Mouse (Mus musculus) hindbrain, embryonic 11.5 days (tissue): Measurements from ENCODE around the gene Psmb5. TPM values are rescaled to one million over a fixed set of nuclear protein-coding genes. Genes with fewer than 3 reads are reported as not detected.

Source experiments
- ATAC-seq: fragments of 200-750 bp; cut with Nextera tagmentation; 2 replicates; pipeline ENCODE4 v1.8.0; 2017; ENCODE audit warnings: mild to moderate bottlenecking, moderate TSS enrichment, moderate library complexity; ENCODE audit not compliant: low FRiP score
- DNase-seq: peaks from one replicate; pipeline ENCODE4 v3.0.0-alpha.2; 2015; ENCODE audit warnings: low spot score
- H3K27ac ChIP-seq: fragments of 300-500 bp; sonication (generic); 2 replicates; pipeline ENCODE4 v1.5.1; 2014; ENCODE audit warnings: mild to moderate bottlenecking, low read depth, low read length
- H3K27me3 ChIP-seq: fragments of 300-500 bp; sonication (generic); 2 replicates; pipeline ENCODE4 v1.6.1; 2014; ENCODE audit warnings: mild to moderate bottlenecking, low read length, moderate library complexity, mixed read lengths; ENCODE audit not compliant: control insufficient read depth, insufficient read depth
- H3K36me3 ChIP-seq: fragments of 300-500 bp; sonication (generic); 2 replicates; pipeline ENCODE4 v1.6.1; 2014; ENCODE audit warnings: mild to moderate bottlenecking, low read length, moderate library complexity, mixed read lengths; ENCODE audit not compliant: control insufficient read depth, insufficient read depth
- H3K4me1 ChIP-seq: fragments of 300-500 bp; sonication (generic); replicated peaks from 2 replicates; pipeline ENCODE4 v1.6.1; 2014; ENCODE audit warnings: low read length, mixed read lengths; ENCODE audit not compliant: control insufficient read depth, insufficient read depth
- H3K4me2 ChIP-seq: fragments of 300-500 bp; sonication (generic); replicated peaks from 2 replicates; pipeline ENCODE4 v1.6.1; 2014; ENCODE audit warnings: mild to moderate bottlenecking, low read depth, low read length
- H3K4me3 ChIP-seq: fragments of 300-500 bp; sonication (generic); 2 replicates; pipeline ENCODE4 v1.5.1; 2014; ENCODE audit warnings: low read depth, low read length
- H3K9ac ChIP-seq: fragments of 300-500 bp; sonication (generic); 2 replicates; pipeline ENCODE4 v1.6.1; 2014; ENCODE audit warnings: low read depth, low read length
- H3K9me3 ChIP-seq: fragments of 300-500 bp; sonication (generic); 2 replicates; pipeline ENCODE4 v1.6.1; 2016; ENCODE audit warnings: low read length; ENCODE audit not compliant: control insufficient read depth
- WGBS: fragments of 180-500 bp; shearing (Covaris S2); extraction: QIAGEN DNeasy Blood & Tissue Kit; methylation state at CpG from one replicate; pipeline ENCODE4 v1.1.7; 2014; 5-methylcytosine and 5-hydroxymethylcytosine counted together
- polyA plus RNA-seq: library from polyadenylated mRNA; unstranded; fragments of >200 nt; fragmentation: Nextera tagmentation; extraction: Ambion mirVana; gene quantifications from 2 replicates; pipeline ENCODE4 v1.2.1, GENCODE M21; 2014

Gene Psmb5
- polyA plus RNA-seq, 1 experiment from 2014 or later, result 439 TPM

DNA sequence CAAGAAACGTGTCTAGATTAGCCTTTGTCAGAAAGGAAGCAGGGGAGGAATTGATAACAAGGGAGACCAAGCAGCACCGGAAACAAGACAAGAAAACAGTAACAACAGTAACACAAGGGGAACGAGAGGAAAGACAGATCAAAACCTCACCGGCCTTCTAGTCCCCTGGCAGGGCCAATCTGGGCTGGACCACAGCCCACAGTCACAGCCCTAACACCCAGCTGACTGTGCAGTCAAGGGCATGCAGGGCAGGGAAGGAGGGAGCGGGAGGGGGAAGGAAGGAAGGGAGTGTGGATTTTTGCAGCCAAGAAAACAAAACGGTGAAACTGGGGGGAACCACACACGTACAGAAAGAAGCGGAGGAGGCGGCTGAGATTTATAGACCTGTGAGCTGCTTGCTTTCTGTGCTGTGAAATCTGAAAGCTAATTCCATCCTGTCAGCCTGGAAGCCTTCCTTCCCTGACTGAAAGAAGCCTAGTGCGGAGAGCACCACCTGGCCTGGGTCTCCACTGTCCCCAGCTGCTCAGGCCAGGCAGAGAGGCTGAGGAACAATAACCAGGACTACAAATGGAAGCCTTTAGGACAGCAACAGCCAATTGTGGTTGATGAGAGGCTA lies 25.4 kb downstream of the Psmb5 start:
- Histone ChIP-seq H3K27ac (no peak overlapping the region; the same call in 1 of the 2 replicates), H3K9me3 (no peaks in the 10 kb centered on the region), H3K4me2 (no peak overlapping the region), H3K9ac (no peak overlapping the region), H3K4me1 (no peaks in the 10 kb centered on the region), H3K36me3 (peaks cover 2% of the 10 kb centered on the region; the same call in 1 of the 2 replicates), H3K4me3 (no peak overlapping the region), H3K27me3 (no peaks in the 10 kb centered on the region)
- WGBS, result 80% methylated on average over 10 of the region's 10 CpGs
- DNase-seq (no peak), ATAC-seq (no peak)

DNA sequence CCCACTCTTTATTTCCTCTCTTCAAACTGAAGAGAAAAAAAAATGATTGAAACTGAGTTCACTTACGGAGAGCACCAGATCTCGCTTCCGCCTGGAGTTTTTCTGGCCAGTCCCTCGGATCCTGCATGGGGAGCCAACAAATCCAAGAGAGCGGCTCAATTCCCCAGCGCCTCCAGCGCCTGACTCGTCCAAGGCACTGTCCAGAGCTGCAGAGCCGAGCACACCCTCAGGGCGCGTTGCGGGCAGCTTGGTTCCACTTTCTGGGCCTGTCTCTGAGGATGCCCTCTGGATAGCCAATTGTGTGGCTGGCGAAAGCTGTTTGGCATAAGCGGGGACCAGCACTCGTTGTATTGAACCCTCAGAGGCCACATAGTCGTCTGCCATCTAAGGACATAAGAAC lies 26.8 kb downstream of the Psmb5 start:
- ATAC-seq (no peak), DNase-seq (no peak)
- Histone ChIP-seq H3K27me3 (no peaks in the 10 kb centered on the region), H3K4me1 (no peaks in the 10 kb centered on the region), H3K4me3 (no peak overlapping the region), H3K9ac (no peak overlapping the region), H3K36me3 (peaks cover 2% of the 10 kb centered on the region; the same call in 1 of the 2 replicates), H3K9me3 (no peaks in the 10 kb centered on the region), H3K4me2 (no peak overlapping the region), H3K27ac (no peak overlapping the region)
- 90% methylated on average over 16 of the region's 16 CpGs for WGBS

DNA sequence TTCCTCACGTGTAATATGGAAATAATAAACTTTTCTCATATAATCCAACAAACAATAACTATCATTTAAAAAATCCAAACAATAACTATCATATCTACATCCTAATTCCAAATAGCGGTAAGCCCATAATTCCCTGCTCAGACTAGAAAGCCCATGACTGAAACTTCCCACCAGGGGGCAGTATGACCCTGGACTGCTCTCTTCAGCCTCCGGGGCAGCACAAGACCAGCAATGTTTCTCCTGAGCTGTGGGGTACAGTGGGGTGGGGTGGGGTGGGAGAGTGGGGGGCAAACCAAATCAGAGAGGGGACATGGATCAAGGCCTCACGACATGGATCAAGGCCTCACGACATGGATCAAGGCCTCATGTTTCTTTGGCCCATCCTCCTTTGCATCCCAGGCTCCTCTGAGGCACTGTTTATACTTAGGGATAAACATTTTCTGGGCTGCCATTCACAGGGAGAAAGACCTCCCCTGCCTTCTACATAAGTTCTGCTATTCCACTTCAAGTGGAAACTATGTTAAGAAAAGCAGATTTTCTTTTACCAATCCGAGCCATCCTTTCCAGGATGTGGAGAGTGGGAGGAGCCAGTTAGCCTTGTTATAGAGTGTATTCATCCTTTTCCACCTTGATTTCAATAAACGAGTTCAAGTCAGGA lies 34.0 kb downstream of the Psmb5 start:
- ATAC-seq, result peak; percentile 35; the same call in 1 of the 2 replicates
- Histone ChIP-seq H3K9me3 (no peaks in the 10 kb centered on the region), H3K4me2 (no peak overlapping the region), H3K4me1 (no peaks in the 10 kb centered on the region), H3K27me3 (no peaks in the 10 kb centered on the region), H3K9ac (no peak overlapping the region), H3K27ac (no peak overlapping the region), H3K4me3 (no peak overlapping the region), H3K36me3 (0 out of 2 replicates have a peak, but pooled peaks cover 3% of the 10 kb centered on the region)
- peak; percentile 81 for DNase-seq
- whole genome bisulfite sequencing, result 45% methylated on average over 7 of the region's 7 CpGs

DNA sequence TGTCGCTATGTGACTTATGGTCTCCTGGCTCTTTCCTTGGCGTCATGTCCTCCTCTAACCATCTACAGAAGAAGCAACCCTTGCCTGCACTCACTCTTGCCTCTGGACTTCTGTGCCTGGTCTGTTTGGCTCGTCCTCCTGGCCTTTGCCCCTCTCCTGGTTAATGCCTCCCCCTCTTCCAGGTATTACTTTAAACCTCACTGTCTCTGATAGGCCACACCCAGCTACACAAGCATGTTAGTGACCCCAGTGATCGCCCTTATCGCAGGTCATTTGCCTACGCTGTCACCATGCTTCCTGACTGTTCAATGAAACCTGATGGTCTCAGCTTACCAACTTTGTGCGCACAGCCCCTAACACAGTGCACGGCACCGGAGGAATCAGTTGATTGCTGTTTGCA lies 35.3 kb downstream of the Psmb5 start:
- H3K4me1 ChIP-seq, result no peaks in the 10 kb centered on the region
- H3K9ac ChIP-seq, result no peak overlapping the region
- 91% methylated on average over 9 of the region's 9 CpGs for WGBS
- H3K4me3 ChIP-seq, result no peak overlapping the region
- ATAC-seq (no peak), DNase-seq (no peak)
- H3K27ac ChIP-seq, result no peak overlapping the region
- H3K9me3 ChIP-seq, result no peaks in the 10 kb centered on the region
- 0 out of 2 replicates have a peak, but pooled peaks cover 3% of the 10 kb centered on the region for H3K36me3 ChIP-seq
- no peak overlapping the region for H3K4me2 ChIP-seq
- H3K27me3 ChIP-seq, result no peaks in the 10 kb centered on the region

DNA sequence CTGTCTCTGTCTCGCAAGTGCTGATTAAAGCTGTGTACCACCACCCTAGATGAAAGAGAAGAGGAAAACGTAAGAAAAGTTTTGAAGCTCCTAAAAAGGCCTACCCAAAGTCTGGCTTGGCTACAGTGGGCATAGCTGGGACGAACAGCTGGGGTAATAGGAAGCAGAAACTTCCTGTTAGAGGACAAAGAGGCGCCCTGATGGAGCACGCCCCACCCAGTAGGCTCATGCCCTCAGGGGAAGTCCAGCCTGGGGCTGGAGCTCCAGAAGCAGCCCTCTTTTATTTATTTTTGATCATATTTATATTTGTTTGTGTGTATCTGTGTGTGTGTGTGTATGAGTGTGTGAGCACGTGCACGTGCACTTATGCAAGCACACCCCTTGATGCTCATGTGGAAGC lies 38.2 kb downstream of the Psmb5 start:
- H3K4me1 ChIP-seq, result peaks cover 4% of the 10 kb centered on the region; the same call in 1 of the 2 replicates
- 85% methylated on average over 7 of the region's 7 CpGs for WGBS
- DNase-seq (no peak), ATAC-seq (no peak)
- no peak overlapping the region for H3K4me3 ChIP-seq
- no peaks in the 10 kb centered on the region for H3K9me3 ChIP-seq
- H3K27me3 ChIP-seq, result 0 out of 2 replicates have a peak, but pooled peaks cover 2% of the 10 kb centered on the region
- no peak overlapping the region for H3K27ac ChIP-seq
- H3K9ac ChIP-seq, result no peak overlapping the region
- 0 out of 2 replicates have a peak, but pooled peaks cover 3% of the 10 kb centered on the region for H3K36me3 ChIP-seq
- H3K4me2 ChIP-seq, result no peak overlapping the region

DNA sequence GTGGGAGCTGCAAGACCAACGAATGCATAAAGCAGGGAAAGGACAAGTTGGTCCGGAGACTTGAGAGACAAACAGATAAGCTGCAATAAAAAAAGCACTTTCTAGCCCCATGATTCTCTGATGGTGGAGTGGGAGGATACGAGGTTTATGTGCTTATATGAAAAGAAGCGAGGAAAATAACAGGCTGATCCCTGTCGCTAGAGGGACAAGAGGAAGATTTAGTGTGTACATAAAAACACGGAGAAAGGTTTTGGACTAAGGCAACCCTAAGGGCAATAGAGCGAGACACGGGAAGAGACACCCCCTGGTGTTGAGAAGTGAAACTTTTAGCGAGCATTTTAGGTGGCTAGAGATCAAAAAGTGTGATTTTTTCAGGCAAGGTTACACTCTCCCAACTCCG lies 39.8 kb downstream of the Psmb5 start:
- Histone ChIP-seq H3K36me3 (no peaks in the 10 kb centered on the region), H3K9me3 (no peaks in the 10 kb centered on the region), H3K4me3 (peak overlapping the region; percentile 83), H3K9ac (peak overlapping the region; percentile 93; the same call in 1 of the 2 replicates), H3K27me3 (0 out of 2 replicates have a peak, but pooled peaks cover 2% of the 10 kb centered on the region), H3K4me1 (peaks cover 16% of the 10 kb centered on the region; the same call in 1 of the 2 replicates), H3K27ac (peak overlapping the region; percentile 73), H3K4me2 (peak overlapping the region; percentile 83)
- no peak; the same call in 1 of the 2 replicates for ATAC-seq
- no peak for DNase-seq
- WGBS, result 2% methylated on average over 10 of the region's 10 CpGs

DNA sequence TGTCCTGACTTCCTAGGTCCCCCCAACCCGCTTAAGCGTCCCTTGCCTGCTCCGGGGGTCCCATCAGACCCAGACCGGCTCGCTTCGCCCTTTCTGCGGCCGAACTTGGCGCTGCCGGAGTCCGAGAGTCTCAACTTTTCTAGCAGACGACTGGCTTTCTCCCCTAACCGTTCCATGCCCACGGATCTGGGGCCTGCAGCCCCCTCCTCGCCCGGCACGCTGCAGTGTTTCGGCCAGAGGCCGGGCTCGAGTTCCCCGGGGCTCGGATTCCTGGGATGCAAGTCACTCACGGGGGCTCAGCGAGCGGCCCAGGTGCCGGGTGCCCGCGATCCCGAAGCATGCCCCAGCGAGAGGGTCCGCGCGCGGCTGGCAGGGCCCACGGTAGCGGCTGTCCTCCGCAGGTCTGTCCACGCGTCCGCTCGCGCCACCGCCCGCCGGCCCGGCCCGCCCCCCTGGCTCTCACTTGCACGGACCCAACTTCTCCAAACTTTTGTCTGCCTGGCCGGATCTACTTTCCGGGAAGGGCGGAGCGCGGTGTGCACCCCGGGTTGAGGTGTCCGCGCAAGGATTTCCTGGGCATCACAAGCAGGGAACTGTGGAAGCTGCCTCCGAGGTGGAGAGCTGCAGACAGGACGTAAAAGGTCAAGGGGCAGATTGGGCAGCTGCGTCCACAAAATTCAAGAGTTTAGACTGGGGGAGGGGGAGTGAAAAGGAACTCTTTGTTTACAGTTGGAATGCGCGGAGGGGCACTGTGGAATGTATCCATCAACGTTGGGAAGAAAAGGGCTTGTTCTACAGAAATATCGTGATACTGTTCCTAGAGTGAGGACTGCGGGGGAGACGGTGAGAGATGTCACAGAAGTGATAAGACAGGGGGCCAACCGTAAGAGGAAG lies 40.5 kb downstream of the Psmb5 start, which contains the start of gene Ajuba:
Gene Ajuba (minus strand): TSS at position 470 of the 894 bp plus-strand sequence.
- H3K27ac ChIP-seq, result peak within 1 kb of the TSS; percentile 73
- DNase-seq (peak; percentile 89), ATAC-seq (peak; percentile 65)

More for the DNA sequence above, 40.5 kb downstream of the Psmb5 start, which contains the start of gene Ajuba:
- under 1% methylated on average over 66 of the region's 66 CpGs for WGBS
- Histone ChIP-seq H3K4me2 (peak within 1 kb of the TSS; percentile 83), H3K4me3 (peak within 1 kb of the TSS; percentile 83), H3K9ac (peak within 1 kb of the TSS; percentile 93), H3K4me1 (peaks cover 21% of the 10 kb centered on the region), H3K36me3 (no peaks in the 10 kb centered on the region), H3K27me3 (0 out of 2 replicates have a peak, but pooled peaks cover 2% of the 10 kb centered on the region), H3K9me3 (no peaks in the 10 kb centered on the region)
